Comparison of ENCODE assay signal across 12 mouse cellular contexts in genomic region chr2:93941670-93942069, GRCm38 (mm10). TPM values are rescaled to one million over a fixed set of nuclear protein-coding genes. Genes with fewer than 3 reads are reported as not detected.
A peak's percentile ranks its signal among the peaks of the same experiment; 100 is the strongest.
DNase-seq lines count a peak whose midpoint lies in the region; ATAC-seq and TF ChIP-seq lines count a peak whose summit lies in the region.
"Had no signal": no experiment of that assay in that cellular context is flagged by ENCODE, and none has a peak within 500 bp of the region (broad histone marks: within the 10 kb centered on the region; RNA-seq: fewer than 3 reads in every experiment).

No protein-coding gene starts in this region.

- no peak overlapping the region; the same call in 1 of the 2 replicates for H3K4me2 ChIP-seq in stomach, postnatal 0 days (replicated peaks; ENCODE audit: low read depth)
- H3K4me2 ChIP-seq in forebrain, embryonic 14.5 days (ENCODE audit: low read length), result no peak overlapping the region

- DNase-seq in lung, adult 18-20 months, result peak; percentile 20 to 48
- DNase-seq in lung, adult 2 months, result no peak
- DNase-seq in heart, embryonic 10.5 days (ENCODE audit: low spot score), result peak; percentile 81
- peak; percentile 16 to 23 for DNase-seq in kidney, postnatal 36 days
- DNase-seq in stomach, postnatal 0 days (ENCODE audit: low spot score), result no peak
- no peak for DNase-seq in forebrain, embryonic 14.5 days (ENCODE audit: low spot score)
- no peak for DNase-seq in ovary, postnatal 10 days (ENCODE audit: low spot score)
- DNase-seq: cerebellum, postnatal 10 days; retina, postnatal 1 day had no signal

- no peak for TF ChIP-seq EP300 in stomach, postnatal 0 days (optimal IDR thresholded peaks at IDR 0.05)

- H3K27me3 ChIP-seq in heart, embryonic 10.5 days (ENCODE audit: insufficient read depth, poor library complexity, severe bottlenecking), result peaks cover 27% of the 10 kb centered on the region
- H3K27me3 ChIP-seq in stomach, postnatal 0 days (ENCODE audit: control insufficient read depth, insufficient read depth, low read length), result no peaks in the 10 kb centered on the region
- H3K27me3 ChIP-seq in forebrain, embryonic 14.5 days (replicated peaks; ENCODE audit: control insufficient read depth, insufficient read depth, low read length), result no peaks in the 10 kb centered on the region

- peak; percentile 41; the same call in 1 of the 2 replicates for ATAC-seq in stomach, postnatal 0 days (ENCODE audit: low FRiP score, low TSS enrichment)
- ATAC-seq in forebrain, embryonic 14.5 days, result no peak
- ATAC-seq: hindbrain, postnatal 0 days had no signal

- 0 out of 2 replicates have a peak, but pooled peaks cover 4% of the 10 kb centered on the region for H3K9me3 ChIP-seq in heart, embryonic 10.5 days
- no peaks in the 10 kb centered on the region for H3K9me3 ChIP-seq in stomach, postnatal 0 days (ENCODE audit: control insufficient read depth, low read length)
- 0 out of 2 replicates have a peak, but pooled peaks cover 3% of the 10 kb centered on the region for H3K9me3 ChIP-seq in forebrain, embryonic 14.5 days (replicated peaks; ENCODE audit: control insufficient read depth, low read length)

- TF ChIP-seq POLR2A in lung, adult 2 months (IDR thresholded peaks at IDR 0.05; ENCODE audit: borderline replicate concordance, extremely low read depth, low read depth, low read length), result no peak

- TF ChIP-seq CTCF in lung, adult 2 months (IDR thresholded peaks at IDR 0.05; ENCODE audit: insufficient read depth, low read length), result no peak
- no peak for TF ChIP-seq CTCF in stomach, postnatal 0 days (IDR thresholded peaks at IDR 0.05; ENCODE audit: low read depth)

- peaks cover 4% of the 10 kb centered on the region for H3K4me1 ChIP-seq in lung, adult 2 months (ENCODE audit: control insufficient read depth, insufficient read depth, low read length)
- H3K4me1 ChIP-seq in heart, embryonic 10.5 days, result peaks cover 14% of the 10 kb centered on the region
- no peaks in the 10 kb centered on the region for H3K4me1 ChIP-seq in stomach, postnatal 0 days (replicated peaks; ENCODE audit: control insufficient read depth, insufficient read depth)
- H3K4me1 ChIP-seq in forebrain, embryonic 14.5 days (ENCODE audit: control insufficient read depth, insufficient read depth, low read length), result no peaks in the 10 kb centered on the region

- no peaks in the 10 kb centered on the region for H3K36me3 ChIP-seq in heart, embryonic 10.5 days
- H3K36me3 ChIP-seq in stomach, postnatal 0 days (ENCODE audit: control insufficient read depth, insufficient read depth, low read length), result no peaks in the 10 kb centered on the region
- H3K36me3 ChIP-seq in forebrain, embryonic 14.5 days (ENCODE audit: control insufficient read depth, insufficient read depth, low read length), result no peaks in the 10 kb centered on the region

- 20% methylated on average over 11 of the region's 11 CpGs for WGBS in lung, adult 2 months
- WGBS in heart, embryonic 10.5 days, result 36% methylated on average over 11 of the region's 11 CpGs
- WGBS in stomach, postnatal 0 days, result 55% methylated on average over 11 of the region's 11 CpGs
- 71% methylated on average over 11 of the region's 11 CpGs for WGBS in forebrain, embryonic 14.5 days

- no peak overlapping the region for H3K9ac ChIP-seq in stomach, postnatal 0 days (ENCODE audit: low read length)
- H3K9ac ChIP-seq in forebrain, embryonic 14.5 days (ENCODE audit: low read length), result no peak overlapping the region

- no peak overlapping the region for H3K4me3 ChIP-seq in lung, adult 2 months (replicated peaks; ENCODE audit: extremely low read depth, low read depth, low read length)
- H3K4me3 ChIP-seq in heart, embryonic 10.5 days, result no peak overlapping the region
- H3K4me3 ChIP-seq in stomach, postnatal 0 days (ENCODE audit: low read depth, low read length), result no peak overlapping the region
- H3K4me3 ChIP-seq in forebrain, embryonic 14.5 days (ENCODE audit: low read depth, low read length), result no peak overlapping the region

- no peak overlapping the region for H3K27ac ChIP-seq in heart, embryonic 10.5 days
- H3K27ac ChIP-seq in stomach, postnatal 0 days (replicated peaks), result peak overlapping the region; percentile 74
- no peak overlapping the region for H3K27ac ChIP-seq in forebrain, embryonic 14.5 days (ENCODE audit: low read depth, low read length)
- H3K27ac ChIP-seq: hindbrain, postnatal 0 days had no signal

RNA-seq across cellular contexts. Expression of gene Gm13889, which starts 15.3 kb away (rescaled TPM):
- polyA plus RNA-seq in lung, adult 2 months (2012; rRNA removed), result 51.8 and 107 TPM in 2 replicates
- polyA plus RNA-seq in heart, embryonic 10.5 days (2016; fragmentation: Nextera tagmentation; extraction: Ambion mirVana), result 2.6 and 3.1 TPM in 2 replicates
- polyA plus RNA-seq in stomach, postnatal 0 days (2015; fragmentation: Nextera tagmentation; extraction: Ambion mirVana), result 70.7 and 82.0 TPM in 2 replicates
- 23.9 and 28.6 TPM in 2 replicates for polyA plus RNA-seq in forebrain, embryonic 14.5 days (2014; fragmentation: Nextera tagmentation; extraction: Ambion mirVana)

RNA-seq across cellular contexts. Expression of gene Gm27027, which starts 54.5 kb away (rescaled TPM):
- not detected in 2 replicates for polyA plus RNA-seq in lung, adult 2 months (2012; rRNA removed)
- polyA plus RNA-seq in heart, embryonic 10.5 days (2016; fragmentation: Nextera tagmentation; extraction: Ambion mirVana), result not detected in 2 replicates
- not detected in 2 replicates for polyA plus RNA-seq in stomach, postnatal 0 days (2015; fragmentation: Nextera tagmentation; extraction: Ambion mirVana)
- polyA plus RNA-seq in forebrain, embryonic 14.5 days (2014; fragmentation: Nextera tagmentation; extraction: Ambion mirVana), result not detected in 2 replicates
- polyA plus RNA-seq: hindbrain, postnatal 0 days; liver, embryonic 16.5 days; testis, adult 2 months had no signal

Comparison
In these comparisons a context has a peak if more than half of its experiments do, and no peak if none do; other contexts are left out.
1. DNase-seq: peak in lung, adult 18-20 months (2 of 2), heart, embryonic 10.5 days (single experiment) and kidney, postnatal 36 days (2 of 2); none in lung, adult 2 months (single experiment), stomach, postnatal 0 days (single experiment), forebrain, embryonic 14.5 days (single experiment) and ovary, postnatal 10 days (single experiment).